Mouse (Mus musculus): ENCODE results near the gene Plscr3. TPM values are rescaled to one million over a fixed set of nuclear protein-coding genes. Genes with fewer than 3 reads are reported as not detected.

The Plscr3 gene
- total and polyA plus RNA-seq, 2 experiments from 2014 or later: 30.6 to 38.2 TPM

DNA sequence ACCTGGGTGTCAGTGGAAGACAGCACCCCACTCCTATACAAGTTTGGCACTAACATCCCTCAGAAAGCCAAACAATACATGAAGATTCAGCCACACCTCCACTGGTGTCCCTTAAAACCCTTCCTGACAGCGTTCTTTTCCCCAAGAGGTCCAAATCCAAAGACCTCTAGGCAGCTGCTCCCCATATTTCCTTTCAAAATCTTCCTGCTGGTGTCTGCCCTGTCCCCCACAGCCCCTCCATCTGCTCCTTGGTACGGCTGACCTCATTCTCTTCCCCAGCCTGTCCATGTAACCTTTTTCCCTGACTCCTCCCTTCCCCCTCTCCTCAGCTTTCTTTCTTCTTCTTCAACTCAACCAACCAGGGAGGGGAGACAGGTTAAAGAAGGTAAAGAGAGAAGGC is 22.7 kb upstream of the Plscr3 start:
- H3K9me3 ChIP-seq (ENCODE audit: low read length): no peaks in the 10 kb centered on the region
- ATAC-seq (no peak), DNase-seq (no peak)
- TF ChIP-seq CTCF (IDR thresholded peaks at IDR 0.05; ENCODE audit: low read depth): no peak
- H3K4me2 ChIP-seq (ENCODE audit: low read depth): no peak overlapping the region
- whole genome bisulfite sequencing: 70% methylated on average over 2 of the region's 2 CpGs
- H3K4me1 ChIP-seq (ENCODE audit: insufficient read depth): no peaks in the 10 kb centered on the region
- peaks cover 49% of the 10 kb centered on the region for H3K36me3 ChIP-seq (ENCODE audit: insufficient read depth)
- H3K27me3 ChIP-seq (ENCODE audit: insufficient read depth, low read length): no peaks in the 10 kb centered on the region
- no peak overlapping the region for H3K27ac ChIP-seq (ENCODE audit: low read depth, low read length)
- no peak overlapping the region for H3K4me3 ChIP-seq (ENCODE audit: low read depth, low read length)
- no peak overlapping the region for H3K9ac ChIP-seq

- Histone ChIP-seq H3K9ac (no peak overlapping the region), H3K4me3 (ENCODE audit: low read depth, low read length) (no peak overlapping the region), H3K4me2 (ENCODE audit: low read depth) (no peak overlapping the region), H3K27ac (ENCODE audit: low read depth, low read length) (no peak overlapping the region), H3K27me3 (ENCODE audit: insufficient read depth, low read length) (no peaks in the 10 kb centered on the region), H3K9me3 (ENCODE audit: low read length) (no peaks in the 10 kb centered on the region), H3K36me3 (ENCODE audit: insufficient read depth) (peaks cover 86% of the 10 kb centered on the region), H3K4me1 (ENCODE audit: insufficient read depth) (peaks cover 3% of the 10 kb centered on the region)
- WGBS: 53% methylated on average over 5 of the region's 5 CpGs
- TF ChIP-seq CTCF (IDR thresholded peaks at IDR 0.05; ENCODE audit: low read depth): no peak
- ATAC-seq (no peak), DNase-seq (no peak)
These were observed 17.3 kb upstream of the Plscr3 start for GRCm38 (mm10) chr11:69828832-69829231.

DNA sequence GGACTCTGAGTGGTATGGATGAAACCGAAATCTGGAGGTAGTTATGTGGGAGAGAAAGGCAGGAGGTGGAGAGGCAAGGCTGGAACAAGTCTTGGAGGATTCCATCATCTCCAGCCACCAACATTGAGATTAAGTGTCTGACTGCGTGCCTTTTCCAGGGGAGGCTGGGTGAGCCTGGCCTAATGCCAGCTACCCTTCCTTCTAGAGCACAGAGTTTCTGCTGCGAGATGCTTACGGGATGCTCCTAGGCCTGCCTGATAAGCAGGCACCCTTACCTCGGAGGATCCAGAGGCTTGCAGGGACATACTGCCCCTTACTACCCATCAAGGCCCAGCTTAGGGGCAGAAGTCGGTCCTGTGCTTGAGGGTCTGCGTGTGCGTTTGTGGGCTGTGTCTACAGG is 12.6 kb upstream of the Plscr3 start:
- TF ChIP-seq CTCF (IDR thresholded peaks at IDR 0.05; ENCODE audit: low read depth): no peak
- H3K9ac ChIP-seq: peak overlapping the region; percentile 96
- DNase-seq (no peak), ATAC-seq (no peak)
- peak overlapping the region; percentile 95 for H3K4me2 ChIP-seq (ENCODE audit: low read depth)
- H3K4me1 ChIP-seq (ENCODE audit: insufficient read depth): peaks cover 14% of the 10 kb centered on the region
- no peaks in the 10 kb centered on the region for H3K9me3 ChIP-seq (ENCODE audit: low read length)
- 47% methylated on average over 8 of the region's 8 CpGs for WGBS
- H3K36me3 ChIP-seq (ENCODE audit: insufficient read depth): peaks cover 38% of the 10 kb centered on the region
- no peaks in the 10 kb centered on the region for H3K27me3 ChIP-seq (ENCODE audit: insufficient read depth, low read length)
- 0 out of 2 replicates have a peak overlapping the region, but pooled peaks have one; percentile 62 for H3K27ac ChIP-seq (ENCODE audit: low read depth, low read length)
- peak overlapping the region; percentile 87 for H3K4me3 ChIP-seq (ENCODE audit: low read depth, low read length)

- H3K4me1 ChIP-seq (ENCODE audit: insufficient read depth): peaks cover 18% of the 10 kb centered on the region
- WGBS: 5% methylated on average over 39 of the region's 48 CpGs
- H3K36me3 ChIP-seq (ENCODE audit: insufficient read depth): peaks cover 33% of the 10 kb centered on the region
- TF ChIP-seq CTCF (IDR thresholded peaks at IDR 0.05; ENCODE audit: low read depth): no peak
- peak overlapping the region; percentile 87 for H3K4me3 ChIP-seq (ENCODE audit: low read depth, low read length)
- DNase-seq (peak; percentile 47), ATAC-seq (no peak)
- peak overlapping the region; percentile 62 for H3K27ac ChIP-seq (ENCODE audit: low read depth, low read length)
- peak overlapping the region; percentile 96 for H3K9ac ChIP-seq
- peak overlapping the region; percentile 95 for H3K4me2 ChIP-seq (ENCODE audit: low read depth)
- no peaks in the 10 kb centered on the region for H3K9me3 ChIP-seq (ENCODE audit: low read length)
- no peaks in the 10 kb centered on the region for H3K27me3 ChIP-seq (ENCODE audit: insufficient read depth, low read length)
These were observed 12.1 kb upstream of the Plscr3 start for GRCm38 (mm10) chr11:69834001-69834549.

- TF ChIP-seq CTCF (IDR thresholded peaks at IDR 0.05; ENCODE audit: low read depth): no peak
- H3K4me1 ChIP-seq (ENCODE audit: insufficient read depth): peaks cover 22% of the 10 kb centered on the region
- peaks cover 27% of the 10 kb centered on the region for H3K36me3 ChIP-seq (ENCODE audit: insufficient read depth)
- 6% methylated on average over 9 of the region's 9 CpGs for WGBS
- peak overlapping the region; percentile 87 for H3K4me3 ChIP-seq (ENCODE audit: low read depth, low read length)
- H3K27ac ChIP-seq (ENCODE audit: low read depth, low read length): peak overlapping the region; percentile 97
- H3K9me3 ChIP-seq (ENCODE audit: low read length): no peaks in the 10 kb centered on the region
- H3K27me3 ChIP-seq (ENCODE audit: insufficient read depth, low read length): no peaks in the 10 kb centered on the region
- DNase-seq (no peak), ATAC-seq (no peak)
- peak overlapping the region; percentile 96 for H3K9ac ChIP-seq
- peak overlapping the region; percentile 95 for H3K4me2 ChIP-seq (ENCODE audit: low read depth)
These were observed 10.7 kb upstream of the Plscr3 start for GRCm38 (mm10) chr11:69835326-69835965.

DNA sequence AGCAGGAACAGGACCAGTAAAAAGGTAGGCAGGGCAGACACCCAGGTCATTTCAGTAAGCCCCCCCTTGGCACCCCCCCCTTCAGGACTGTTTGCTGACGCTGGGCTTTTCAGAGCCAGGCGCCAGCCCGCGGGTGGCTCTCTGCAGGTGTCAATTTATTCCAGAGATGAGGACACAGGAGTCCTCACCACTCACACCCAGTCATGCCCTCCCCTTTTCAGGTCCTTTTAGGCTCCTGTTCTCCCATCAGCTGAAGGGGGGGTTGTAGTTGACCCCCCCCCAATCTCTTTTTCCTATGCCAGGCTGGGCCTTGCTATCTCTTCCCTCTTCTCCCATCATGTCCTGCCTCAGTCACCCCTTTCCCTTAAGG is 10.2 kb upstream of the Plscr3 start:
- TF ChIP-seq CTCF (IDR thresholded peaks at IDR 0.05; ENCODE audit: low read depth): no peak
- peaks cover 22% of the 10 kb centered on the region for H3K4me1 ChIP-seq (ENCODE audit: insufficient read depth)
- peaks cover 22% of the 10 kb centered on the region for H3K36me3 ChIP-seq (ENCODE audit: insufficient read depth)
- no peaks in the 10 kb centered on the region for H3K9me3 ChIP-seq (ENCODE audit: low read length)
- peak overlapping the region; percentile 96 for H3K9ac ChIP-seq
- ATAC-seq (no peak), DNase-seq (no peak)
- H3K4me3 ChIP-seq (ENCODE audit: low read depth, low read length): peak overlapping the region; percentile 87
- H3K27me3 ChIP-seq (ENCODE audit: insufficient read depth, low read length): no peaks in the 10 kb centered on the region
- H3K27ac ChIP-seq (ENCODE audit: low read depth, low read length): peak overlapping the region; percentile 97
- WGBS: 2% methylated on average over 4 of the region's 4 CpGs
- peak overlapping the region; percentile 95 for H3K4me2 ChIP-seq (ENCODE audit: low read depth)

DNA sequence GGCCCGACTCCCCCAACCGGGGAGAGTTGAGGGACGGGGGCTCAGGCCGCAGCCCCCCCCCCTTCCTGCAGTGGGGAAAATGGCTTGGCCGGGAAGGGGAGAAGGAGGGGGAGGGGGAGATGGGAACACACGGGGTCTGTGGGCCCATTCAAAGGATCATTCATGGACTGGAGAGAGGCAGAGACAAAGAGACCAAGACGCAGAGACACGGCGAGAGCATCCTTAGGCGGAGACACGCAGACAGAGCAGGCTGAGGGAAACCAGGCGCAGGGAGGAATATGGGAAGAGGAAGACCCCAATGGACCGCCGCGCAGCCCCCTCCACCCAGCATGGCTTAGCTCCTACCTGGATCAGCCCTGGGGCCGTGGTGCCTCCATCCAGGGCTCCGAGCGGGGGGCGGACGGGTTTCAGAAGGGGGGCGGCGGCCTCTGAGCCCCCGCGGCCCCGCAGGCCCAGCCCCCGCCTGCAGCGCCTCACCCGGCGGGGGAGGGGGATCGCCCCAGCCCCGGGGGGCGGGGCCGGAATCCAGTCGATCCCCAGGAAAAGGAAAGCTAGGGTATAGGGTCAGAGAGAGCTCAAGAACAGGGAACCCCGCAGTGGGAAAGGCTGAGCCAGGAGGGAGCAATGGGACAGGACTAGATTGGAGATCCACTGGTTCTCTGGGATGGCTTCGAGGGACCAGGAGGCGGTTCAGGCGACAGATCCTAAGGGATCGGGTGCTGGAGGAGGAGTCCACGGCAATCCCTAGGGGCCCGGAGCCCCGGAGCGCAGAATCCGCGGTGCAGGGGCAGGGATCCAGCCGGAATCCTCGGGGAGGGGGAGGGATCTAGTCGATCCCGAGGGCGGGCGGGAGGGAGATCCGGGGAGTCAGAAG is 9.2 kb upstream of the Plscr3 start:
- Histone ChIP-seq H3K9me3 (ENCODE audit: low read length) (no peaks in the 10 kb centered on the region), H3K4me3 (ENCODE audit: low read depth, low read length) (peak overlapping the region; percentile 87), H3K4me2 (ENCODE audit: low read depth) (peak overlapping the region; percentile 95), H3K4me1 (ENCODE audit: insufficient read depth) (peaks cover 22% of the 10 kb centered on the region), H3K9ac (peak overlapping the region; percentile 96), H3K36me3 (ENCODE audit: insufficient read depth) (peaks cover 17% of the 10 kb centered on the region), H3K27ac (ENCODE audit: low read depth, low read length) (peak overlapping the region; percentile 97), H3K27me3 (ENCODE audit: insufficient read depth, low read length) (no peaks in the 10 kb centered on the region)
- DNase-seq (peak; percentile 70), ATAC-seq (no peak)
- WGBS: 1% methylated on average over 46 of the region's 52 CpGs
- TF ChIP-seq CTCF (IDR thresholded peaks at IDR 0.05; ENCODE audit: low read depth): no peak
